Mouse (Mus musculus): Measurements from ENCODE around the gene Cwc22. TPM values are rescaled to one million over a fixed set of nuclear protein-coding genes. Genes with fewer than 3 reads are reported as not detected.

The Cwc22 gene
- polyA plus RNA-seq, 1 experiment from 2014 or later = 19.7 TPM

GRCm38 (mm10) chr2:77924003-77924402, 22.2 kb downstream of the Cwc22 start:
- Histone ChIP-seq H3K4me3 (replicated peaks; ENCODE audit: low read depth, low read length) (no peak overlapping the region), H3K4me2 (ENCODE audit: low read length) (no peak overlapping the region), H3K36me3 (ENCODE audit: insufficient read depth, low read length) (peaks cover 31% of the 10 kb centered on the region), H3K27me3 (ENCODE audit: insufficient read depth, low read length) (no peaks in the 10 kb centered on the region), H3K9ac (ENCODE audit: low read depth, low read length) (no peak overlapping the region), H3K4me1 (replicated peaks; ENCODE audit: insufficient read depth, low read length) (no peaks in the 10 kb centered on the region), H3K27ac (no peak overlapping the region), H3K9me3 (replicated peaks; ENCODE audit: low read length) (no peaks in the 10 kb centered on the region)
- no peak for DNase-seq (ENCODE audit: low spot score)
- no peak for ATAC-seq (replicated peaks; ENCODE audit: low FRiP score, low read depth)
- no peak for TF ChIP-seq CTCF (IDR thresholded peaks at IDR 0.05; ENCODE audit: low read depth)
- WGBS = 98% methylated on average over 3 of the region's 3 CpGs

DNA sequence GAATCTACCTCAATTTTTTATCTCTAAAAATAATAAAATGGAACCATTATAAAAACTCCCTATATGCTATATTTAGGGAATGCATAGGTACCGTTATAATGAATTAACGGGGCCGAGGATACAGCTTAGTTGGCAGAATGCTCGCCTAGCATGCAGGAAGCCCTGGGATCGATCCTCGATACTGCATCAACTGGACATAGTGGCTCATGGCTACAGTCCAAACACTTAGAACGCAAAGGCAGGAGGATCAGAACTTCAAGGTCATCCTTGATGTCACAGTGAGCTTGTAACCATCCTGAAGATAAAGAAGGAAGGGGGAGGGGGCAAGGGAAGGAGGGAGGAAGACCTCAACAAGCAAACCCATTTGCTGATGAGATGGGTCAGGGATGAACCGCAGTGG, 23.0 kb downstream of the Cwc22 start:
- WGBS = 96% methylated on average over 8 of the region's 8 CpGs
- H3K36me3 ChIP-seq (ENCODE audit: insufficient read depth, low read length) = peaks cover 25% of the 10 kb centered on the region

DNA sequence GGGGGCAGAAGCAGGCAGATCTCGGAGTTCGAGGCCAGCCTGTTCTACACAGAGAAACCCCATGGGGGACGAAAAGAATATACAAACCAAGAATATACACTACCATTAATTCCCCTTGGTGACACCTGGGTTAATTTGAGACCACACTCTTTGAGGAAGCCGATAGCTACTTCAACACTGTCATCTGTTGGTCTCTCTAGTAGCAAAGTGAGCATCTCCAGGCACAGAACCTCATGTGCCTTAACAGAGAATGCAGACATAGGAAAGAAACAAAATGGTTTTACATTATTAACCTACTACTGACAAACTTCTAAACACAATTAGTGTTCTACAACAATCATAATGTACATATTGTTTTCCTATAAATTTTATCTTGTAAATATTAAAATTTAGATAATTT, 24.9 kb downstream of the Cwc22 start:
- WGBS = 92% methylated on average over 4 of the region's 4 CpGs
- no peak overlapping the region for H3K4me3 ChIP-seq (replicated peaks; ENCODE audit: low read depth, low read length)
- DNase-seq (ENCODE audit: low spot score) (no peak), ATAC-seq (replicated peaks; ENCODE audit: low FRiP score, low read depth) (no peak)
- H3K9me3 ChIP-seq (replicated peaks; ENCODE audit: low read length) = no peaks in the 10 kb centered on the region
- TF ChIP-seq CTCF (IDR thresholded peaks at IDR 0.05; ENCODE audit: low read depth) = no peak
- H3K36me3 ChIP-seq (ENCODE audit: insufficient read depth, low read length) = peaks cover 31% of the 10 kb centered on the region
- H3K4me2 ChIP-seq (ENCODE audit: low read length) = no peak overlapping the region
- no peak overlapping the region for H3K27ac ChIP-seq
- H3K9ac ChIP-seq (ENCODE audit: low read depth, low read length) = no peak overlapping the region
- no peaks in the 10 kb centered on the region for H3K4me1 ChIP-seq (replicated peaks; ENCODE audit: insufficient read depth, low read length)
- no peaks in the 10 kb centered on the region for H3K27me3 ChIP-seq (ENCODE audit: insufficient read depth, low read length)

More for the DNA sequence above, 23.0 kb downstream of the Cwc22 start:
- no peak overlapping the region for H3K4me2 ChIP-seq (ENCODE audit: low read length)
- no peak overlapping the region for H3K27ac ChIP-seq
- H3K4me3 ChIP-seq (replicated peaks; ENCODE audit: low read depth, low read length) = no peak overlapping the region
- no peak for DNase-seq (ENCODE audit: low spot score)
- ATAC-seq (replicated peaks; ENCODE audit: low FRiP score, low read depth) = no peak
- H3K9me3 ChIP-seq (replicated peaks; ENCODE audit: low read length) = no peaks in the 10 kb centered on the region
- no peaks in the 10 kb centered on the region for H3K4me1 ChIP-seq (replicated peaks; ENCODE audit: insufficient read depth, low read length)
- H3K9ac ChIP-seq (ENCODE audit: low read depth, low read length) = no peak overlapping the region
- TF ChIP-seq CTCF (IDR thresholded peaks at IDR 0.05; ENCODE audit: low read depth) = no peak
- H3K27me3 ChIP-seq (ENCODE audit: insufficient read depth, low read length) = no peaks in the 10 kb centered on the region

- Histone ChIP-seq H3K9me3 (replicated peaks; ENCODE audit: low read length) (no peaks in the 10 kb centered on the region), H3K36me3 (ENCODE audit: insufficient read depth, low read length) (peaks cover 31% of the 10 kb centered on the region), H3K9ac (ENCODE audit: low read depth, low read length) (no peak overlapping the region), H3K4me3 (replicated peaks; ENCODE audit: low read depth, low read length) (no peak overlapping the region), H3K27me3 (ENCODE audit: insufficient read depth, low read length) (no peaks in the 10 kb centered on the region), H3K4me1 (replicated peaks; ENCODE audit: insufficient read depth, low read length) (no peaks in the 10 kb centered on the region), H3K4me2 (ENCODE audit: low read length) (no peak overlapping the region), H3K27ac (no peak overlapping the region)
- no peak for TF ChIP-seq CTCF (IDR thresholded peaks at IDR 0.05; ENCODE audit: low read depth)
- DNase-seq (ENCODE audit: low spot score) (no peak), ATAC-seq (replicated peaks; ENCODE audit: low FRiP score, low read depth) (no peak)
- WGBS = 95% methylated on average over 2 of the region's 2 CpGs
Observed at GRCm38 (mm10) chr2:77920621-77921020, 25.6 kb downstream of the Cwc22 start.

- no peak for TF ChIP-seq CTCF (IDR thresholded peaks at IDR 0.05; ENCODE audit: low read depth)
- Histone ChIP-seq H3K27me3 (ENCODE audit: insufficient read depth, low read length) (no peaks in the 10 kb centered on the region), H3K9ac (ENCODE audit: low read depth, low read length) (no peak overlapping the region), H3K9me3 (replicated peaks; ENCODE audit: low read length) (no peaks in the 10 kb centered on the region), H3K4me2 (ENCODE audit: low read length) (no peak overlapping the region), H3K4me3 (replicated peaks; ENCODE audit: low read depth, low read length) (no peak overlapping the region), H3K4me1 (replicated peaks; ENCODE audit: insufficient read depth, low read length) (no peaks in the 10 kb centered on the region), H3K27ac (no peak overlapping the region), H3K36me3 (ENCODE audit: insufficient read depth, low read length) (peaks cover 32% of the 10 kb centered on the region)
- 74% methylated on average over 3 of the region's 3 CpGs for WGBS
- DNase-seq (ENCODE audit: low spot score) (no peak), ATAC-seq (replicated peaks; ENCODE audit: low FRiP score, low read depth) (no peak)
Observed at GRCm38 (mm10) chr2:77918474-77918873, 27.7 kb downstream of the Cwc22 start.

DNA sequence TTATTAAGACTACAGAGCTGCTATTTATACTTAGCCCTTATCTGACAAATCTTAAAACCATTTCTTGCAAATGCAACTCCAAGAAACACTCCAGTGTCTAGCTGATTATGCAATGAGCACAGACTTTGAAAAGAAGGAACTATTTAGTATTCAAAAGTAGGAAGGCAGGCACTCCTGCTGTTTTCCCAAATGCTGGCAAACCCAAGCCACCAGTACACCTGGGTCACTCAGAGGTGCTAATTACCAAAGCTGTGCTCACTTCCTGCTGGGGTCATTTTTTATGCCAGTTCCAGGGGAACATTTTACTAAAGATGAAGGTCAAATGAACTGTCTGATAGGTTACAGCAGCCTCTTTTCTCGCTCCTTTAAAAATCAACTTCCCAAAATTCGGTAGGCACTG, 28.2 kb downstream of the Cwc22 start:
- Histone ChIP-seq H3K27me3 (ENCODE audit: insufficient read depth, low read length) (no peaks in the 10 kb centered on the region), H3K9ac (ENCODE audit: low read depth, low read length) (no peak overlapping the region), H3K36me3 (ENCODE audit: insufficient read depth, low read length) (peaks cover 28% of the 10 kb centered on the region; the same call in 1 of the 2 replicates), H3K4me1 (replicated peaks; ENCODE audit: insufficient read depth, low read length) (no peaks in the 10 kb centered on the region), H3K27ac (no peak overlapping the region), H3K4me3 (replicated peaks; ENCODE audit: low read depth, low read length) (no peak overlapping the region), H3K4me2 (ENCODE audit: low read length) (no peak overlapping the region), H3K9me3 (replicated peaks; ENCODE audit: low read length) (no peaks in the 10 kb centered on the region)
- ATAC-seq (replicated peaks; ENCODE audit: low FRiP score, low read depth) (no peak), DNase-seq (ENCODE audit: low spot score) (no peak)
- WGBS = 80% methylated on average over 2 of the region's 2 CpGs
- TF ChIP-seq CTCF (IDR thresholded peaks at IDR 0.05; ENCODE audit: low read depth) = no peak

DNA sequence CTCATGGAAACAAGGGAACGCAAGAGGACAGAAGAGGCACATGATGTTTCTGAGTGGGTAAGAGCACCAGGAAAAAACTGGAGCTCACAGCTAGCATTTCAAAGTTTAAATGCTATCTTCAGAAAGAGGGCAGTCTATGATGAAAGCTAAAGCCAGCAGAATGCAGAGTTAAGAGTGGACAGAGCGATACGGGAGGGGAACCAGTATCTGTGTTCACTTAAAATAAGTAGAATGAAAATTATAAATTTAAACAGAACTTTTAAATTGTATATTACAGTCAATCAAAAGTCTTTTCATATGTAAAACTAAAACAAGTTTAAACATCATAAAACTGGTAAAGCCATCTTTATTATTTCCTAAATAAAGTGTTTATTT, 28.8 kb downstream of the Cwc22 start:
- no peak overlapping the region for H3K27ac ChIP-seq
- H3K4me3 ChIP-seq (replicated peaks; ENCODE audit: low read depth, low read length) = no peak overlapping the region
- DNase-seq (ENCODE audit: low spot score) (no peak), ATAC-seq (replicated peaks; ENCODE audit: low FRiP score, low read depth) (no peak)
- H3K4me1 ChIP-seq (replicated peaks; ENCODE audit: insufficient read depth, low read length) = no peaks in the 10 kb centered on the region
- no peaks in the 10 kb centered on the region for H3K27me3 ChIP-seq (ENCODE audit: insufficient read depth, low read length)
- H3K9ac ChIP-seq (ENCODE audit: low read depth, low read length) = no peak overlapping the region
- H3K36me3 ChIP-seq (ENCODE audit: insufficient read depth, low read length) = peaks cover 29% of the 10 kb centered on the region; the same call in 1 of the 2 replicates
- no peaks in the 10 kb centered on the region for H3K9me3 ChIP-seq (replicated peaks; ENCODE audit: low read length)
- H3K4me2 ChIP-seq (ENCODE audit: low read length) = no peak overlapping the region
- TF ChIP-seq CTCF (IDR thresholded peaks at IDR 0.05; ENCODE audit: low read depth) = no peak
- whole genome bisulfite sequencing = 97% methylated on average over 3 of the region's 3 CpGs
